Comparison of ENCODE assay signal across 8 mouse cellular contexts in genomic region chr2:181600226-181600758, GRCm38 (mm10). TPM values are rescaled to one million over a fixed set of nuclear protein-coding genes. Genes with fewer than 3 reads are reported as not detected.
DNase-seq lines count a peak whose midpoint lies in the region; ATAC-seq lines count a peak whose summit lies in the region.

No protein-coding gene starts in this region.

- H3K27me3 ChIP-seq in embryonic facial prominence, embryonic 10.5 days (replicated peaks; ENCODE audit: low read depth, poor library complexity, severe bottlenecking): peaks cover 35% of the 10 kb centered on the region
- H3K27me3 ChIP-seq in hindbrain, embryonic 12.5 days: no peaks in the 10 kb centered on the region
- H3K27me3 ChIP-seq in midbrain, embryonic 14.5 days (ENCODE audit: control insufficient read depth, insufficient read depth, low read length): no peaks in the 10 kb centered on the region

- H3K9me3 ChIP-seq in embryonic facial prominence, embryonic 10.5 days: no peaks in the 10 kb centered on the region
- no peaks in the 10 kb centered on the region for H3K9me3 ChIP-seq in hindbrain, embryonic 12.5 days (replicated peaks)
- H3K9me3 ChIP-seq in midbrain, embryonic 14.5 days (ENCODE audit: control insufficient read depth, low read length): no peaks in the 10 kb centered on the region

- H3K4me3 ChIP-seq in embryonic facial prominence, embryonic 10.5 days: peak overlapping the region; percentile 80
- H3K4me3 ChIP-seq in hindbrain, embryonic 12.5 days: peak overlapping the region; percentile 88
- peak overlapping the region; percentile 93 for H3K4me3 ChIP-seq in midbrain, embryonic 14.5 days (replicated peaks; ENCODE audit: low read depth, low read length)

- H3K4me1 ChIP-seq in embryonic facial prominence, embryonic 10.5 days: peaks cover 39% of the 10 kb centered on the region
- H3K4me1 ChIP-seq in hindbrain, embryonic 12.5 days: peaks cover 34% of the 10 kb centered on the region
- H3K4me1 ChIP-seq in midbrain, embryonic 14.5 days (ENCODE audit: control insufficient read depth, insufficient read depth, low read length): peaks cover 29% of the 10 kb centered on the region

- H3K36me3 ChIP-seq in embryonic facial prominence, embryonic 10.5 days (replicated peaks): peaks cover 4% of the 10 kb centered on the region; the same call in 1 of the 2 replicates
- peaks cover 10% of the 10 kb centered on the region for H3K36me3 ChIP-seq in hindbrain, embryonic 12.5 days
- peaks cover 14% of the 10 kb centered on the region for H3K36me3 ChIP-seq in midbrain, embryonic 14.5 days (ENCODE audit: control insufficient read depth, insufficient read depth, low read length)

- 0 out of 2 replicates have a peak overlapping the region, but pooled peaks have one; percentile 93 for H3K9ac ChIP-seq in hindbrain, embryonic 12.5 days
- peak overlapping the region; percentile 81; the same call in 1 of the 2 replicates for H3K9ac ChIP-seq in midbrain, embryonic 14.5 days (replicated peaks; ENCODE audit: low read length)

- peak overlapping the region; percentile 88 for H3K27ac ChIP-seq in embryonic facial prominence, embryonic 10.5 days (replicated peaks)
- H3K27ac ChIP-seq in hindbrain, embryonic 12.5 days: peak overlapping the region; percentile 82; the same call in 1 of the 2 replicates
- H3K27ac ChIP-seq in midbrain, embryonic 14.5 days (replicated peaks; ENCODE audit: low read depth, low read length): peak overlapping the region; percentile 84

- no peak for ATAC-seq in hindbrain, embryonic 12.5 days (ENCODE audit: low FRiP score)
- ATAC-seq in midbrain, embryonic 14.5 days (ENCODE audit: low FRiP score, low TSS enrichment): no peak

- H3K4me2 ChIP-seq in hindbrain, embryonic 12.5 days (replicated peaks): peak overlapping the region; percentile 87
- H3K4me2 ChIP-seq in midbrain, embryonic 14.5 days (ENCODE audit: low read length): peak overlapping the region; percentile 85

- 72% methylated on average over 6 of the region's 6 CpGs for WGBS in embryonic facial prominence, embryonic 10.5 days
- WGBS in hindbrain, embryonic 12.5 days: 66% methylated on average over 6 of the region's 6 CpGs
- WGBS in midbrain, embryonic 14.5 days: 69% methylated on average over 6 of the region's 6 CpGs

- peak; percentile 15 for DNase-seq in layer of hippocampus, adult 11-12 months (ENCODE audit: low spot score)
- DNase-seq in layer of hippocampus, adult 8-10 months (ENCODE audit: low spot score in 2 of 2): no peak
- no peak for DNase-seq in embryonic facial prominence, embryonic 10.5 days (ENCODE audit: low spot score)
- DNase-seq in midbrain, embryonic 14.5 days: no peak
- no peak for DNase-seq in adrenal gland, postnatal 36 days
- DNase-seq in cerebellum, postnatal 4 days (ENCODE audit: low spot score in 2 of 2): no peak
- DNase-seq in ovary, postnatal 14 days (ENCODE audit: low spot score): no peak

RNA-seq across cellular contexts. Expression of gene Samd10, which starts 1.3 kb away (rescaled TPM):
- total RNA-seq in layer of hippocampus, adult 8-10 months (2022): 10 to 100 TPM; 14.1 to 17.8 (median 16.2) TPM
- polyA plus RNA-seq in embryonic facial prominence, embryonic 10.5 days (2016; fragmentation: Nextera tagmentation; extraction: Ambion mirVana): 24.9 and 25.5 TPM in 2 replicates
- polyA plus RNA-seq in hindbrain, embryonic 12.5 days (2016; fragmentation: Nextera tagmentation; extraction: Ambion mirVana): 97.4 and 101 TPM in 2 replicates
- polyA plus RNA-seq in midbrain, embryonic 14.5 days (2014; fragmentation: Nextera tagmentation; extraction: Ambion mirVana): 215 and 245 TPM in 2 replicates
- total RNA-seq in adrenal gland, postnatal 36 days (2021): 10 to 100 TPM; 13.8 to 14.7 TPM

RNA-seq across cellular contexts. Expression of gene Zfp512b, which starts 7.7 kb away (rescaled TPM):
- 100 to 1,000 TPM in 1 of 4 experiments, 10 to 100 TPM in 3; 89.3 to 104 (median 93.8) TPM for total RNA-seq in layer of hippocampus, adult 8-10 months (2022)
- 56.0 and 59.1 TPM in 2 replicates for polyA plus RNA-seq in embryonic facial prominence, embryonic 10.5 days (2016; fragmentation: Nextera tagmentation; extraction: Ambion mirVana)
- 91.0 and 97.7 TPM in 2 replicates for polyA plus RNA-seq in hindbrain, embryonic 12.5 days (2016; fragmentation: Nextera tagmentation; extraction: Ambion mirVana)
- 72.6 and 75.3 TPM in 2 replicates for polyA plus RNA-seq in midbrain, embryonic 14.5 days (2014; fragmentation: Nextera tagmentation; extraction: Ambion mirVana)
- total RNA-seq in adrenal gland, postnatal 36 days (2021): 10 to 100 TPM; 43.1 to 61.3 TPM

RNA-seq across cellular contexts. Expression of gene Prpf6, which starts 8.6 kb away (rescaled TPM):
- 10 to 100 TPM; 59.5 to 63.3 (median 59.8) TPM for total RNA-seq in layer of hippocampus, adult 8-10 months (2022)
- polyA plus RNA-seq in embryonic facial prominence, embryonic 10.5 days (2016; fragmentation: Nextera tagmentation; extraction: Ambion mirVana): 77.2 and 82.6 TPM in 2 replicates
- 72.0 and 72.4 TPM in 2 replicates for polyA plus RNA-seq in hindbrain, embryonic 12.5 days (2016; fragmentation: Nextera tagmentation; extraction: Ambion mirVana)
- 59.9 and 65.8 TPM in 2 replicates for polyA plus RNA-seq in midbrain, embryonic 14.5 days (2014; fragmentation: Nextera tagmentation; extraction: Ambion mirVana)
- total RNA-seq in adrenal gland, postnatal 36 days (2021): 10 to 100 TPM; 61.8 to 66.9 TPM

RNA-seq across cellular contexts. Expression of gene Uckl1, which starts 15.6 kb away (rescaled TPM):
- 10 to 100 TPM; 69.9 to 90.4 (median 73.4) TPM for total RNA-seq in layer of hippocampus, adult 8-10 months (2022)
- polyA plus RNA-seq in embryonic facial prominence, embryonic 10.5 days (2016; fragmentation: Nextera tagmentation; extraction: Ambion mirVana): 41.1 and 41.3 TPM in 2 replicates
- polyA plus RNA-seq in hindbrain, embryonic 12.5 days (2016; fragmentation: Nextera tagmentation; extraction: Ambion mirVana): 64.2 and 66.3 TPM in 2 replicates
- 61.0 and 65.6 TPM in 2 replicates for polyA plus RNA-seq in midbrain, embryonic 14.5 days (2014; fragmentation: Nextera tagmentation; extraction: Ambion mirVana)
- 10 to 100 TPM; 77.0 to 79.8 TPM for total RNA-seq in adrenal gland, postnatal 36 days (2021)

RNA-seq across cellular contexts. Expression of gene Gm29797, which starts 56.5 kb away (rescaled TPM):
- total RNA-seq in layer of hippocampus, adult 8-10 months (2022): 1 to 10 TPM in 1 of 4 experiments, under 1 TPM in 2, not detected in 1; 0.61 to 1.8 (median 0.87) TPM
- polyA plus RNA-seq in embryonic facial prominence, embryonic 10.5 days (2016; fragmentation: Nextera tagmentation; extraction: Ambion mirVana): 0.28 TPM in 1 of 2 replicates, not detected in the other
- polyA plus RNA-seq in hindbrain, embryonic 12.5 days (2016; fragmentation: Nextera tagmentation; extraction: Ambion mirVana): 0.30 and 0.43 TPM in 2 replicates
- not detected in 2 replicates for polyA plus RNA-seq in midbrain, embryonic 14.5 days (2014; fragmentation: Nextera tagmentation; extraction: Ambion mirVana)
- total RNA-seq in adrenal gland, postnatal 36 days (2021): under 1 TPM in 1 of 2 experiments, not detected in 1; 0.43 TPM
